12 mouse cellular contexts compared by ENCODE assay signal in genomic region chr12:100391890-100392289, GRCm38 (mm10).
DNase-seq lines count a peak whose midpoint lies in the region; ATAC-seq and TF ChIP-seq lines count a peak whose summit lies in the region.
"Had no signal": no experiment of that assay in that cellular context is flagged by ENCODE, and none has a peak within 500 bp of the region (broad histone marks: within the 10 kb centered on the region; RNA-seq: fewer than 3 reads in every experiment).

No protein-coding gene starts in this region.

- no peak for DNase-seq in forebrain, embryonic 11.5 days (ENCODE audit: low spot score)
- DNase-seq in liver, embryonic 11.5 days (ENCODE audit: low spot score) = no peak
- DNase-seq in cerebellum, adult 2 months = peak; percentile 54 to 55
- DNase-seq in gastrocnemius, postnatal 25 days = peak; percentile 38
- DNase-seq in ovary, adult 18-20 months (ENCODE audit: low spot score) = no peak
- DNase-seq in right cerebral cortex, postnatal 4 days = no peak
- DNase-seq: adrenal gland, postnatal 36 days; heart, postnatal 4 days; kidney, postnatal 10 days had no signal

- no peaks in the 10 kb centered on the region for H3K36me3 ChIP-seq in forebrain, embryonic 16.5 days (ENCODE audit: control insufficient read depth, insufficient read depth)
- H3K36me3 ChIP-seq in forebrain, embryonic 11.5 days (ENCODE audit: control insufficient read depth, insufficient read depth, low read length) = peaks cover 3% of the 10 kb centered on the region; the same call in 1 of the 2 replicates
- peaks cover 24% of the 10 kb centered on the region for H3K36me3 ChIP-seq in liver, embryonic 12.5 days
- H3K36me3 ChIP-seq in liver, embryonic 11.5 days (ENCODE audit: control insufficient read depth, insufficient read depth, low read length) = peaks cover 3% of the 10 kb centered on the region; the same call in 1 of the 2 replicates

- TF ChIP-seq CTCF in cerebellum, adult 2 months (IDR thresholded peaks at IDR 0.05; ENCODE audit: borderline replicate concordance, insufficient read depth, low read depth, low read length) = no peak

- H3K27me3 ChIP-seq in forebrain, embryonic 16.5 days (replicated peaks; ENCODE audit: control insufficient read depth, insufficient read depth, low read length) = no peaks in the 10 kb centered on the region
- H3K27me3 ChIP-seq in forebrain, embryonic 11.5 days (ENCODE audit: control insufficient read depth, insufficient read depth, low read length) = no peaks in the 10 kb centered on the region
- H3K27me3 ChIP-seq in liver, embryonic 12.5 days (replicated peaks) = no peaks in the 10 kb centered on the region
- H3K27me3 ChIP-seq in liver, embryonic 11.5 days (replicated peaks; ENCODE audit: control insufficient read depth, insufficient read depth, low read length) = no peaks in the 10 kb centered on the region
- H3K27me3 ChIP-seq in cerebellum, adult 2 months (ENCODE audit: control insufficient read depth, insufficient read depth, low read length) = no peaks in the 10 kb centered on the region
- H3K27me3 ChIP-seq: lung, embryonic 15.5 days had no signal

- TF ChIP-seq POLR2A in cerebellum, adult 2 months (IDR thresholded peaks at IDR 0.05; ENCODE audit: borderline replicate concordance, insufficient read depth, low read length) = no peak

- no peak overlapping the region for H3K9ac ChIP-seq in forebrain, embryonic 16.5 days (replicated peaks; ENCODE audit: low read depth, low read length)
- H3K9ac ChIP-seq in forebrain, embryonic 11.5 days (ENCODE audit: low read length) = no peak overlapping the region
- H3K9ac ChIP-seq in liver, embryonic 12.5 days = no peak overlapping the region
- H3K9ac ChIP-seq in liver, embryonic 11.5 days (ENCODE audit: low read depth, low read length) = no peak overlapping the region
- H3K9ac ChIP-seq: lung, embryonic 15.5 days had no signal

- H3K4me2 ChIP-seq in forebrain, embryonic 16.5 days (ENCODE audit: low read length) = no peak overlapping the region
- no peak overlapping the region for H3K4me2 ChIP-seq in forebrain, embryonic 11.5 days (ENCODE audit: low read depth, low read length, severe bottlenecking)
- no peak overlapping the region for H3K4me2 ChIP-seq in liver, embryonic 12.5 days
- no peak overlapping the region for H3K4me2 ChIP-seq in liver, embryonic 11.5 days
- H3K4me2 ChIP-seq: lung, embryonic 15.5 days had no signal

- peak; percentile 36; the same call in 1 of the 2 replicates for ATAC-seq in forebrain, embryonic 16.5 days
- ATAC-seq in forebrain, embryonic 11.5 days (replicated peaks; ENCODE audit: low FRiP score) = no peak
- ATAC-seq in liver, embryonic 12.5 days = peak; percentile 53; the same call in 1 of the 2 replicates
- no peak for ATAC-seq in liver, embryonic 11.5 days (replicated peaks; ENCODE audit: low FRiP score)

- H3K27ac ChIP-seq in forebrain, embryonic 16.5 days (ENCODE audit: low read length) = no peak overlapping the region
- H3K27ac ChIP-seq in forebrain, embryonic 11.5 days (ENCODE audit: low read depth, low read length) = no peak overlapping the region
- H3K27ac ChIP-seq in liver, embryonic 12.5 days = no peak overlapping the region
- no peak overlapping the region for H3K27ac ChIP-seq in liver, embryonic 11.5 days (ENCODE audit: low read depth, low read length)
- H3K27ac ChIP-seq in cerebellum, adult 2 months (ENCODE audit: insufficient read depth, low read length) = peak overlapping the region; percentile 77
- H3K27ac ChIP-seq: lung, embryonic 15.5 days had no signal

- no peaks in the 10 kb centered on the region for H3K9me3 ChIP-seq in forebrain, embryonic 16.5 days (ENCODE audit: control insufficient read depth, low read length)
- H3K9me3 ChIP-seq in forebrain, embryonic 11.5 days (ENCODE audit: control insufficient read depth, low read length) = no peaks in the 10 kb centered on the region
- H3K9me3 ChIP-seq in liver, embryonic 12.5 days (replicated peaks) = no peaks in the 10 kb centered on the region
- no peaks in the 10 kb centered on the region for H3K9me3 ChIP-seq in liver, embryonic 11.5 days (ENCODE audit: control insufficient read depth, low read length)
- H3K9me3 ChIP-seq: lung, embryonic 15.5 days had no signal

- 60% methylated on average over 9 of the region's 9 CpGs for WGBS in forebrain, embryonic 16.5 days
- WGBS in forebrain, embryonic 11.5 days = 95% methylated on average over 9 of the region's 9 CpGs
- WGBS in liver, embryonic 12.5 days (ENCODE audit: insufficient replicate concordance) = 52% methylated on average over 9 of the region's 9 CpGs
- 72% methylated on average over 9 of the region's 9 CpGs for WGBS in liver, embryonic 11.5 days
- WGBS in cerebellum, adult 2 months = 16% methylated on average over 9 of the region's 9 CpGs

- peaks cover 21% of the 10 kb centered on the region for H3K4me1 ChIP-seq in forebrain, embryonic 16.5 days (replicated peaks; ENCODE audit: control insufficient read depth, insufficient read depth, low read length)
- peaks cover 3% of the 10 kb centered on the region; the same call in 1 of the 2 replicates for H3K4me1 ChIP-seq in forebrain, embryonic 11.5 days (replicated peaks; ENCODE audit: control insufficient read depth, insufficient read depth, low read length)
- H3K4me1 ChIP-seq in liver, embryonic 12.5 days = peaks cover 17% of the 10 kb centered on the region
- H3K4me1 ChIP-seq in liver, embryonic 11.5 days (replicated peaks; ENCODE audit: control insufficient read depth, insufficient read depth, low read length) = no peaks in the 10 kb centered on the region
- peaks cover 17% of the 10 kb centered on the region for H3K4me1 ChIP-seq in cerebellum, adult 2 months (ENCODE audit: control insufficient read depth, insufficient read depth, low read length)
- H3K4me1 ChIP-seq: lung, embryonic 15.5 days had no signal

- no peak overlapping the region for H3K4me3 ChIP-seq in forebrain, embryonic 16.5 days (replicated peaks; ENCODE audit: low read length)
- H3K4me3 ChIP-seq in forebrain, embryonic 11.5 days (ENCODE audit: low read depth, low read length) = no peak overlapping the region
- no peak overlapping the region for H3K4me3 ChIP-seq in liver, embryonic 12.5 days
- no peak overlapping the region for H3K4me3 ChIP-seq in liver, embryonic 11.5 days (ENCODE audit: low read depth, low read length)
- H3K4me3 ChIP-seq in cerebellum, adult 2 months (replicated peaks; ENCODE audit: insufficient read depth, low read depth, low read length) = no peak overlapping the region
- H3K4me3 ChIP-seq: lung, embryonic 15.5 days had no signal

Comparison
In these comparisons a context has a peak if more than half of its experiments do, and no peak if none do; other contexts are left out.
1. ATAC-seq: peak in forebrain, embryonic 16.5 days (single experiment) and liver, embryonic 12.5 days (single experiment); none in forebrain, embryonic 11.5 days (single experiment) and liver, embryonic 11.5 days (single experiment).
2. DNase-seq: peak in cerebellum, adult 2 months (2 of 2) and gastrocnemius, postnatal 25 days (single experiment); none in forebrain, embryonic 11.5 days (single experiment), liver, embryonic 11.5 days (single experiment), ovary, adult 18-20 months (single experiment) and right cerebral cortex, postnatal 4 days (single experiment).